Mouse (Mus musculus): ENCODE results near the gene Nop53. TPM values are rescaled to one million over a fixed set of nuclear protein-coding genes. Genes with fewer than 3 reads are reported as not detected.
"Not testable (repeated sequence)": the region's sequence is repeated elsewhere in the genome, so short reads cannot be mapped to it uniquely, and the experiment has no call there.

The Nop53 gene
- total RNA-seq, 2 experiments from 2014 or later, result 123 to 127 TPM

DNA sequence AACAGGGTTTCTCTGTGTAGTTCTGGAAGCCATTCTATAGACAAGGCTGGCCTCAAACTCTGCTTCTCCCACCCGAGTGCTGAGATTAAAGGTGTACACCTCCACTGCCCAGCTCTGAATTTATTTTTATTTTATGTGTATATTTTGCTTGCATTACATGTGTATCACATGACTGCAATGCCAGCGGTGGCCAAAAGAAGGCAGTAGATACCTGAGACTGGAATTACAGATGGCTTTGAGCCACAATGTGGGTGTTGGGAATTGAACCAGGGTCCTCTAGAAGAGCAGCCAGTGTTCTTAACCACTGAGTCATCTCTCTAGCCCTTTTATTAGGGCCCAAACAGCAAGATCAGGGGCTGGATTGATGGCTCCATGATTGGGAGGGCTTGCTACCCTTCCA is 15.3 kb downstream of the Nop53 start:
- DNase-seq (ENCODE audit: low spot score), result no peak
- intact Hi-C loops (cut with DNase I), result loop anchor here (1.0 to 5.0 kb wide), 3 partner anchors 18 to 117 kb away; partner anchors contain the start of genes Bicra and Ehd2

DNA sequence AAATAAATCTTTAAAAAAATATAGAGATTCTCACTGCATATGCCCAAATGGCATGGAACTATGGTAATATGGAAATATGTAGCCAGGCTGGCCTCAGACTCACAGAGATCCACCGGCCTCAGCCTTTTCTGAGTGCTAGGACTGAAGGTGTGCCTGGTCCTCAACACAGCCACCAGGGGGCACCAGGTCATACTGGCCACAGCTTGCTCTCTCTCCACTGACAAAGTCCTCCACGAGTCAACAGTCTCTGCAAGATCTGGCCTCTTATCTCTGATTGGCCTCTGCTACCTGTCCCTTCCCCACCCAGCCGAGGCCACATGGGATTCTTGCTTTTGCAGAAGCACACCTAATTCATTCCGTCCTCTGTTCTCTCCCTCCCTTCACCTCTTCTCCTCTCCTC is 16.0 kb downstream of the Nop53 start:
- intact Hi-C loops (cut with DNase I), result loop anchor here (1.0 to 5.0 kb wide), 3 partner anchors 18 to 117 kb away; partner anchors contain the start of genes Bicra and Ehd2
- peak; percentile 40 for DNase-seq (ENCODE audit: low spot score)

DNA sequence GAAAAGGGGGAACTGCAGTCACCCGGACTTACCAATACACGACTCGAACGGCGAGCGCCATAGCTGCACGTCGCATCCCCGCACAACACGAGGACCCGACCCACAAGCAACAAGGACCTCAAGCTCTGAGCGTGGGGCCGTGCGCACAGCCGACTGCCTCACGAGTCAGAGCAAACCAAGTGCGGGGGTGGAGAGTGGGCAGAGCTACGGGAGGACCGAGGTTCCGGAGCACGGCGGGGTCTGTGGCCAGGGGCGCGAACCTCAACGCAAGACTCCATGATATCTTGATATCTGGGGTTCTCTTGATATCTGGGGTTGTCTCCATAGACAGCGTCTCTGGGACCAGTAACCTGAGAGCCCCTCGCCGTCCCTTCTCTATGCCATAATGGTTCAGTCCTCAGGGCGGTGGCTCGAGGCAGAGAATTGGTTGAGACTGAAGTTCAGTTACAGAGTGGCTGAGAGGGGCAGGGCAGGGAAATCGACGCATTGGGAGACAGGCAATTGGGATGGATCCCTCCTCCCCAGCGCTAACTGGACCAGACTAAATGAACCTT is 23.6 kb downstream of the Nop53 start, which contains the start of gene Selenow:
Selenow (minus strand) TSS at position 183 of the 554 bp plus-strand sequence.
- DNase-seq (ENCODE audit: low spot score), result peak; percentile 81
- intact Hi-C loops (cut with DNase I), result no loop called here

DNA sequence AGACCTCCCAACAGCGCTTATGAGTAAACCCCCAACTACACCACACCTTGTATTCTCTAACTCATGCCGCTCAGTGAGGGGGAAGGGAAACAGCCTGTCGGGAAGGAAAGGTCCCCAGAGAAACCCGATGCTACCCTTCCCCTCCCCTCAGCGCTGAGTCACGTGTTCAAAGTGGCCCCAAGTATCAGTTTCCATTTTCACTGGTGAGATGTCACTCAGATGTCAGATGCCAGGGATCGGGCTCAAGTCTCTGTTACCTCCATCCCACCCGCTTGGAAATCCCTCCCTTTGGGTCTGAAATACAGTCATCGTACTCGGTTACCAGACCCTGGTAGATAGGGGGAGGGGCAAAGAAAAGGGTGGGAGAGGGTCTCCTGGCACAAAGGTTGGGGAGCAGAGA is 24.1 kb downstream of the Nop53 start:
- intact Hi-C loops (cut with DNase I), result no loop called here
- DNase-seq (ENCODE audit: low spot score), result peak; percentile 13

DNA sequence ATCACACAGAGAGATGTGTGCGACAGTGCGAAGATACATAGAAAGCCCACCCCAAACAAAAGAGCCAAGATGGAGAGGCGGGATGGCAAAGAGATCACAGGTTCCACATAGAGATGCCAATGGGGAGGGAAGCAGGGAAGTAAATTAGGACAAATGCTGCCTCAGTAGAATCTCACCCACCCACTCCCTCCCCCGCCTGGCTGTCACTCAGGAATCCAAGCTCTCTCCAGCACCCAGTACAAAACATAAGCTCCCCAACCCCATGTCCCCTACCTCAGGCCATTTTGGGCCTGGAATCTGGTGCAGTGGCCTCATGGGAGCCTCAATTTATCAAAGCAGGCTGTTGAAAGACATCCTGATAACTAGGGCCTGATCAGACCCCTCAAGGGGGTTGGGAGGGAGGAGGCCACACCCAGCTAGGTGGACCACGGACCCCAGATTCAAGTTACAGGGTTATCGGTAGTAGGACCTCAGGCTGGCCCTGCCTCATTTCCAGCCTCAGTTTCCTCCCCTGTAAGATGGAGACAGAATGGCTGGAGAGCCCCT is 25.2 kb downstream of the Nop53 start:
- intact Hi-C loops (cut with DNase I), result no loop called here
- no peak for DNase-seq (ENCODE audit: low spot score)

DNA sequence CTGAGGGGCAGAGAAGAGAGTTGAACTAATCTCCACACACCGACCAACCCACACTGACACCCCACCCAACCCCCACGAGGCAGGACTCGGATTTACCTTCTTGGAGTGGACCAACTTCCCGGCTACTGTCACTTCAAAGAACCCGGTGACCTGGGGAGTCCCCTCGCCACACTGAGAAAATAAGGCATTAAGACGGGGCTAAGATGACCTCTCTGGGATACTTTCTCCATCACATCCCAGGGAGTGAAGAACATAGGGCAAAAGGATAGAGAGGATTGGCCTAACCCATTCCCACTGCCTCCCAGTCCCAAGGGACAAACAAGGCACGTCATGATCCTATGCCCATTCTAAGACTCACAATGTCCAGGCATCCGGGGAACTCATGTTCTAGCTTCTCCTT is 25.9 kb downstream of the Nop53 start:
- no peak for DNase-seq (ENCODE audit: low spot score)
- intact Hi-C loops (cut with DNase I), result no loop called here

DNA sequence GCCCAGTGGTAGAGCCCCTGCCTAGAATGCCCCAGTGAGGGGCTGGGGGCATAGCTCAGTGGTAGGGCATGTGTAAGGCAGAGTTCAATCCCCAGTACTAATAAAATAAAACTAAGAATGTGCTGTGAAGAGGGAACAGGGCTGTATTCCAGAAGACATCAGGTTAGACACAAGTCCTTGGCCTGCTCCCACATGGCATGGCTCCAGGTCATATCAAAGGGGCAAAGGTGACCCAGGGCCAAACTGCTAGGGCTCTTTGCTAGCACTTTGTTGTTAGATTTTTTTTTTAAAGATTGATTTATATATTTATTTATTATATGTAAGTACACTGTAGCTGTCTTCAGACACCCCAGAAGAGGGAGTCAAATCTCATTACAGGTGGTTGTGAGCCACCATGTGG is 27.5 kb downstream of the Nop53 start:
- intact Hi-C loops (cut with DNase I), result no loop called here

DNA sequence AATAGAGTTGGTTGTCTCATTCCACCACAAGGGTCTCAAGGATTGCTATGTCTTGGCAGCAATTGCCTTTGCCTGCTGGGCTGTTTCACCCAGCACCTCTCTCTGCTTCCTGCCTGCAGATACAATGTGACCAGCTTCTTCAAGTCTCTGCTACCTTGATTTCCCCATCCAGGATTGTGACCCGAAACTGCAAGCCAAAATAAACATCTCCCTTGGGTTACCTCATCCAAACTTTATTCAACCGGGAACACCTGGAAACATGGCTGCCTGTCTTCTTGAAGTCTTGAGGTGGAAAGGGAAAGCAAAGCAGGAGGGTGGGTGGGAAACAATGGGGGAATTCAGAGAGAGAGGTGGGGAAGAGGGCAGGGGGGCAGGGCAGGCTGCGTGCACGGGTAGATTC is 28.9 kb downstream of the Nop53 start:
- no peak for DNase-seq (ENCODE audit: low spot score)
- intact Hi-C loops (cut with DNase I), result no loop called here

More for the DNA sequence above, 27.5 kb downstream of the Nop53 start:
- no peak for DNase-seq (ENCODE audit: low spot score)

DNA sequence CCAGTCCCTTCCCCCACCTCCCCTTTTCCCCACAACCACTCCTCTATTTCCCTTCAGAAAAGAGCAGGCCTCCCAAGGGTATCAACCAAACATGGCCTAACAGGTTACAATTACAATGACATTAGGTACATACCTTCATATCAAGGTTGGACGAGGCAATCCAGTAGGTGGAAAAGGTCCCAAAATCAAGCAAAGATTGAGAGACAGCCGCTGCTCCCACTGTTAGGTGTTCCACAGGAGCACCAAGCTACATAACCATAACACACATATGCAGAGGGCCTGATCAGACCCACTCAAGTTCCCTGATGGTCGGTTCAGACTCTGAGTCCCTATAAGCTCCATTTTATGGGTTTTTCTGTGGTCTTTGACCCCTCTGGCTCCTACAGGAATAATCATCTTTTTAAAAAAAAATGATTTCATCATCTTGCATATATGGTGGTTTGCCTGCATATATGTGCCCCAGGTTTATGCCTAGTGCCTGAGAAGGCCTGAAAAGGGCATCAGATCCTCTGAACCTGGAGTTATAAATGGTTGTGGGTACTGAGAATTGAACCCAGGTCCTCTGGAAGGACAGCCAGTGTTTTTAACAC is 29.6 kb downstream of the Nop53 start:
- intact Hi-C loops (cut with DNase I), result no loop called here
- no peak for DNase-seq (ENCODE audit: low spot score)

DNA sequence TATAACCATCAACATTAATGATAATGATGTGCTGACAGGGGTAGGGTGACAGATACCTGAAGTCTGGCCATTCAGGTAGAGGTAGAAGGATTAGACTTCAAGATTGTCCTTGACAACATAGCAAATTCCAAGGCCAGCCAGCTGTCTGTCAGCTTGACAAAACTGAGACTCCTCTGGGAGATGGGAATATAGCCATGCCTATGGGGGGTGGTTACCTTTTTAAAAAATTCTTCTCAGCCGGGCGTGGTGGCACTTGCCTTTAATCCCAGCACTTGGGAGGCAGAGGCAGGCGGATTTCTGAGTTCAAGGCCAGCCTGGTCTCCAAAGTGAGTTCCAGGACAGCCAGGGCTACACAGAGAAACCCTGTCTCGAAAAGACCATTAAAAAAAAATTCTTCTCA is 30.2 kb downstream of the Nop53 start:
- DNase-seq (ENCODE audit: low spot score); intact Hi-C loops (cut with DNase I): not testable (repeated sequence)

DNA sequence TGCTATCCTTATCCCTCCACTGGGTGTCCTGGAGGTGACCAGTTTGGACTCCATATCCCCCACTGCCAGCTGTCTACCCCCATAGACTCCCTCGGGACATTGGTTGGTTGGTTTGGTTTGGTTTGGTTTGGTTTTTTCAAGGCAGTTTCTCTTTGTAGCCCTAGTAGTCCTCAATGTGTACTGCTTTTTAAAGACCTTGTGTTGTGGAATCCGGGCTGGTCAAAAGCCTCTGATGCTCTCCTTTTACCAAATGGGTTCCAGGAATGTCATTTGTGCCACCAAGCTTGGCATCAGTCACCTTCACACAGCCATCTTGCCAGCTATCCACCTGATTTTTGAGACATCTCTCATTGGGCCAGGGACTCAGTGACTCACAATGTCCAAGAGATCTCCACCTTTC is 31.1 kb downstream of the Nop53 start:
- no peak for DNase-seq (ENCODE audit: low spot score)
- intact Hi-C loops (cut with DNase I), result no loop called here

DNA sequence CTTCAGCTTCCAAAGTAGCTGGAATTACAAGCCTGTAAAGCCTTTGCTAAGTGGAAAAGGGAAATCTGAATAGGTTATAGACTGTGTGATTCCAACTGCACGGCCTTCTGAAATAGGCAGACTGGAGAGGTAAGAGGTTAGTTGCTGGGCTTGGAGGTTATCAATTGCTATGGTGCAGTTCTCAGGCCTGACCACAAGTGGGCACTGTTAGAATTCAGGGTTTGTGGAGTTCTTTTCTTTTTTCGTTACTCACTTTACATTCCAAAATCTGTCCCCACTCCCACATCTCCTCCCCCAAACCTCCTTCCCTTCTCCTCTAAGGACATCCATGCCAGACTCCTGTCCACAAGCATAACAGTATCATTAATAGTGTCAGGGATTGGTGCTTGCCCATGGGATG is 31.6 kb downstream of the Nop53 start:
- intact Hi-C loops (cut with DNase I), result no loop called here

DNA sequence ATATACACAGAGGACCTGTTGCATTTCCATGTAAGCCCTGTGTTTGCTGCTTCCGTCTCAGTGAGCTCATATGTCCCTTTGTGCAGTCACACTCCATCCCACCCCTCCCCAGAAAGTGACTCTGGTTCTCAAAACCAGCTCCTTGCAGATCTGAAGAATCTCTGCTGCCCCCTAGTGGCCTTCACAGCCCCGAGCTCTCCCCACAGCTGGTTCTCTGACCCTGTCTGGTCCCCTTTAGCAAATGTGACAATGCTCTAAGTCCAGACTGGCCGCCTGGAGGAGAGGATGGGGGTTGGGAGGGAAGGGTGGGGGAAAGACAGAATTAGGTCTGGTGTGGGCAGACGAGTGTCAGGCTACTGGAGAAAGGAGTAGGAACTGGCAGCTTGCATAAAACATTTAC is 33.7 kb downstream of the Nop53 start:
- intact Hi-C loops (cut with DNase I), result loop anchor here (1.0 kb wide), 1 partner anchor 53 kb away; no protein-coding TSS in a partner anchor
- no peak for DNase-seq (ENCODE audit: low spot score)

More for the DNA sequence above, 31.6 kb downstream of the Nop53 start:
- no peak for DNase-seq (ENCODE audit: low spot score)

DNA sequence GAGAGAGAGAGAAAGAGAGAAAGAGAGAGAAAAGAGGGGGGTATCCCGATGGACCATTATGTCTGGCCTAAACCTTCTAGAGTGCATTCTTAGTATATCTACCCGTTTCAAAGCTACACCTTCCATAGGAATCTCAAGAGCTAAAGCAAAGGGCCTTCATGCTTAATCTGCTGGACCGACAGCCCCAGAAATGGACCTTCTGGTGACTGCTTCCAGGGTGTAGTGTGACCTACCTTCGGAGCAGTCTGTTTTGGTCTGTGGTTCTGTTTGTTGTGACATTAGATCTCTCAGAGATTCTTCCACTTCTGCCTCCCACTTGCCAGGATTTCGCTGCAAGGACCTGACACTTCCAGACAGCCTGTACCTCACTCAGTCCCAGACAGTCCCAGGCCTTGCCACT is 35.4 kb downstream of the Nop53 start:
- no peak for DNase-seq (ENCODE audit: low spot score)
- intact Hi-C loops (cut with DNase I), result no loop called here

DNA sequence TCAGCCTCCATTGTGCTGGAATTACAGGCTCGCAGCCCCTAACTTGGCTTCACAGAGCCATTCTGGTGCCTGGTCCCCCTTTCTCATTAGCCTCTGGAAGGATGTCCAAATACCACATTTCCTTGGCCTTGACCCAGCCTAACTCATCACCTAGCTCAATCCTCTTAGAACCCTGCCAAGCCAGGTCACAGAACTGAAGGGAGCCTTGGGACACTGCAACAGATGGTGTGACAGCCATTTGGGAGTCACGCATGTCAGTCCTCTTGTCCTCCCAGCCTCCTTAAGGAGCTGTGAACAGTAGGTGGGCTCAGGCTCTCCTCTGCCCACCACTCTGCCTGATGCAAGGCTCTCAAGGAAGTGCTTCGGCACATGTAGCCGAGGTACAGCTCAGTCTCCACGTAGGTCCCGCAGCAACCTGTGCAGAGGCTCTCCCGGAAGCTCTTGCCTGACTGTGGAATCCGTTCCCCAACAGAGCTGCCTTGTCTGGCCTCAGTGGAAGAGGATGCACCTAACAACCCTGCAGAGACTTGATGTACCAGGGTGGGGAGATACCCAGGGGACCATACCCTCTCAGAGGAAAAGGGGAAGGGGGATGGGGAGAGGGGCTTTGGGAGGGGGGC is 37.8 kb downstream of the Nop53 start:
- no peak for DNase-seq (ENCODE audit: low spot score)

DNA sequence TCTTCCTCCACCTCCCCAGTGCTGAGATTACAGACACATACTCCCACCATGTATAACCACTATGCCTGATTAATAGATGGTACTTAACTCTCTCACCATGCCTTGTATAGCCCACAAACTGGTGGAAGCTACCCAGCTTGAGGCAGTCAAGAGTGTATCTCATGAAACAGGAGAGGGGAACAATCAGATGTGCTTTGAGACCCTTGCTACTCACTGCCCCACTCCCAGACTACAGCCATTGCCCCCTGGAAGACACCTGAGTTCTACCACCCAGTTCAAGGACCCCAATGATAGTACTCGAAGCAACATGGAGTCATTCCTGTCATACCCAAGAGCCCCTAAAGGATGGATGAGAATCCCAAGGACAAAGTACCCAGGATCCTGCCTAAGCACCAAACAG is 39.3 kb downstream of the Nop53 start:
- intact Hi-C loops (cut with DNase I), result no loop called here
- no peak for DNase-seq (ENCODE audit: low spot score)

More for the DNA sequence above, 37.8 kb downstream of the Nop53 start:
- intact Hi-C loops (cut with DNase I), result no loop called here

DNA sequence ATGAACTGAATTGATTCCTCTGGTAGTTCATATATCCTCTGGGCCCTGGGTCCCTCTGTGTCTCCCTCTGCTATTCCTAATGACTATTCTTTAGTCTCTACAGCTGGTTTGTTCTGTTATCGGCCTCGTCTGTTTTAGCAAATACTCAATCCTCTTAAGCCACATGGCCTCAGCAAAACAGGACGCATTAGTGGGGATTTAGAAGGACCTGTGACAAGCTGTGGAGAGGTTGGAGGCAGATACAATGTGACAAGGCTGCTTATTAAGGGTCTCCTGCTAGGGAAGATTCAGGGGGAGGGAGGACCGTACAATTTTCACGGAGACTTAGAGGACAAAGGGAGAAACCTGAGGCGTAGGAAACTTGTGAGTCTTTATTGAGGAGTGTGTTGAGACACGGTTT is 40.0 kb downstream of the Nop53 start:
- intact Hi-C loops (cut with DNase I), result no loop called here
- no peak for DNase-seq (ENCODE audit: low spot score)

DNA sequence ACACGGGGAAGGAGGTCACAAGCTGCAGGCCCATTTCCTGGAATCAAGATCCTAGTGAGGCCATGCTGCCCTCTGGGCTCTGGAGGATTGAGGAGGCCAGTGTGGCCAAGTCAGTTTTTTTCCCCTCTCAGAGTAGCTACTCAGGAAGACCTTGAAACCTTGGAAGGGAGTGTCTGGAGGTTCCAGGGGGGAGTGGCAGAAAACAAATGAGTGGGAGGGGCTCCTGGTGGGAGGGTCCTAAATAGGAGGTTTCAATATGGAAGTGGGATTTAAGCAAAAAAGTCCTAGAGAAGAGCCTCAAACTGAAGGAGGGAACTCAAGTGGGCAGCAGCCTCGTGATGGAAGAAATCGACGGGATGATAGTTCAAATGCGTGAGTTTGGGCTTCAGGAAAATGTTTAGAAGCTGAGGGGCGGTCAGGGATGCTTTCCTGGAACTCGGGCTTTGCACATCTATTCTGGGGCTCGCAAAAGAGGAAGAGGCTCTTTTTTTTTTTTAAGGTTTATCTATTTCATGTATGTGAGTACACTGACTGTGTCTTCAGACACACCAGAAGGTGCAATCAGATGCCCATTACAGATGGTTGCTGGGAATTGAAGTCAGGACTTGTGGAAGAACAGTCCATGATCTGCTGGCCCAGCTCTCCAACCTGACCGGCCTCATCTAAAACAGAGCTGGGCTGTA is 44.4 kb downstream of the Nop53 start:
- DNase-seq (ENCODE audit: low spot score), result no peak
- intact Hi-C loops (cut with DNase I), result no loop called here

DNA sequence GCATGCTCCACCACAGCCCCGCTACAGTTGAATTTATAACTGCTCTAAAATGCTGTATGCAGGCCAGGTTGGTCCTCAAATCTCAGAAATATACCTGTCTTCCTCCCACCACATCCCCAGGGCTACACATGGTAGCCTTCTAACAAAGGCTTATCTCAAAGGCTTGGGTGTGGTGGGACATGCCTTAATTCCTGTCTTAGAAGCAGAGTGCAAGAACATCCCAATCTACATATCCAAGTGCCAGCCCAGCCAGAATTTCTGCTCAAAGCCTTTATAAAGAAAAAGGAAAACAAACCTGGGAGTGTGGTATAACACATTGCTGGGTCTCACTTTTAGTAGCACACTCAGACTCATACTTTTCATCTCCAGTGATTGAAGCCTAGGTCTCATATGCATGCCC is 51.6 kb downstream of the Nop53 start:
- DNase-seq (ENCODE audit: low spot score), result no peak
- intact Hi-C loops (cut with DNase I), result no loop called here

Data from heart, postnatal 25 days (tissue).